Mouse (Mus musculus) hindbrain, embryonic 11.5 days (tissue): Measurements from ENCODE around the gene Gm12394. TPM values are rescaled to one million over a fixed set of nuclear protein-coding genes. Genes with fewer than 3 reads are reported as not detected.
A peak's percentile ranks its signal among the peaks of the same experiment; 100 is the strongest.

Source experiments
- ATAC-seq: fragments of 200-750 bp; cut with Nextera tagmentation; 2 replicates; pipeline ENCODE4 v1.8.0; 2017; ENCODE audit warnings: mild to moderate bottlenecking, moderate TSS enrichment, moderate library complexity; ENCODE audit not compliant: low FRiP score
- DNase-seq: peaks from one replicate; pipeline ENCODE4 v3.0.0-alpha.2; 2015; ENCODE audit warnings: low spot score
- H3K27ac ChIP-seq: fragments of 300-500 bp; sonication (generic); 2 replicates; pipeline ENCODE4 v1.5.1; 2014; ENCODE audit warnings: mild to moderate bottlenecking, low read depth, low read length
- H3K27me3 ChIP-seq: fragments of 300-500 bp; sonication (generic); 2 replicates; pipeline ENCODE4 v1.6.1; 2014; ENCODE audit warnings: mild to moderate bottlenecking, low read length, moderate library complexity, mixed read lengths; ENCODE audit not compliant: control insufficient read depth, insufficient read depth
- H3K36me3 ChIP-seq: fragments of 300-500 bp; sonication (generic); 2 replicates; pipeline ENCODE4 v1.6.1; 2014; ENCODE audit warnings: mild to moderate bottlenecking, low read length, moderate library complexity, mixed read lengths; ENCODE audit not compliant: control insufficient read depth, insufficient read depth
- H3K4me1 ChIP-seq: fragments of 300-500 bp; sonication (generic); replicated peaks from 2 replicates; pipeline ENCODE4 v1.6.1; 2014; ENCODE audit warnings: low read length, mixed read lengths; ENCODE audit not compliant: control insufficient read depth, insufficient read depth
- H3K4me2 ChIP-seq: fragments of 300-500 bp; sonication (generic); replicated peaks from 2 replicates; pipeline ENCODE4 v1.6.1; 2014; ENCODE audit warnings: mild to moderate bottlenecking, low read depth, low read length
- H3K4me3 ChIP-seq: fragments of 300-500 bp; sonication (generic); 2 replicates; pipeline ENCODE4 v1.5.1; 2014; ENCODE audit warnings: low read depth, low read length
- H3K9ac ChIP-seq: fragments of 300-500 bp; sonication (generic); 2 replicates; pipeline ENCODE4 v1.6.1; 2014; ENCODE audit warnings: low read depth, low read length
- H3K9me3 ChIP-seq: fragments of 300-500 bp; sonication (generic); 2 replicates; pipeline ENCODE4 v1.6.1; 2016; ENCODE audit warnings: low read length; ENCODE audit not compliant: control insufficient read depth
- WGBS: fragments of 180-500 bp; shearing (Covaris S2); extraction: QIAGEN DNeasy Blood & Tissue Kit; methylation state at CpG from one replicate; pipeline ENCODE4 v1.1.7; 2014; 5-methylcytosine and 5-hydroxymethylcytosine counted together
- polyA plus RNA-seq: library from polyadenylated mRNA; unstranded; fragments of >200 nt; fragmentation: Nextera tagmentation; extraction: Ambion mirVana; gene quantifications from 2 replicates; pipeline ENCODE4 v1.2.1, GENCODE M21; 2014

Gene Gm12394
- polyA plus RNA-seq, 1 experiment from 2014 or later = 0.71 TPM

DNA sequence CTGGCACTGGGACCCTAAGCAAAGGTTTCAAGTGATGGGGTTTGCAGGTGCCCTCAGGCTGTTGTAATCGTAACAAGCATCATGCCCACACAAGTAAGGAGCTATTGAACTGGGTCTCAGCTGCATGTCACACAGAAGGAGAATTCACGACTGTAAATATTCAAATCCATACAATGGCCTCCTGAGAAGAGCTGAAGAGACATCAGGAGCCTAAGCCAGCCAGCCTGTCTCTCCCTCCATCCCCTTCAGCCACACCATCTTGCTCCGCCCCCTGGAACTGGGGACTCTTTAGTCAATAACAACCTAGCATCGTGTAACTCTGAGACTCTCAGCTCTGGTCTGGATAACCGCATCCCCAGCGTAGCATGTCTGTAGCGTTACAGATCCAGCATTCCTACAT lies 34.6 kb upstream of the Gm12394 start:
- Histone ChIP-seq H3K4me2 (no peak overlapping the region), H3K36me3 (no peaks in the 10 kb centered on the region), H3K4me3 (no peak overlapping the region), H3K9me3 (no peaks in the 10 kb centered on the region), H3K27ac (no peak overlapping the region), H3K27me3 (no peaks in the 10 kb centered on the region), H3K9ac (no peak overlapping the region), H3K4me1 (no peaks in the 10 kb centered on the region)
- WGBS = 69% methylated on average over 7 of the region's 7 CpGs
- ATAC-seq (no peak), DNase-seq (no peak)

GRCm38 (mm10) chr4:42888806-42889205 lies 32.2 kb upstream of the Gm12394 start:
- Histone ChIP-seq H3K27me3 (no peaks in the 10 kb centered on the region), H3K36me3 (no peaks in the 10 kb centered on the region), H3K9ac (no peak overlapping the region), H3K27ac (no peak overlapping the region), H3K4me2 (no peak overlapping the region), H3K9me3 (no peaks in the 10 kb centered on the region), H3K4me3 (no peak overlapping the region), H3K4me1 (no peaks in the 10 kb centered on the region)
- ATAC-seq = no peak
- DNase-seq = no peak
- 94% methylated on average over 6 of the region's 6 CpGs for WGBS

DNA sequence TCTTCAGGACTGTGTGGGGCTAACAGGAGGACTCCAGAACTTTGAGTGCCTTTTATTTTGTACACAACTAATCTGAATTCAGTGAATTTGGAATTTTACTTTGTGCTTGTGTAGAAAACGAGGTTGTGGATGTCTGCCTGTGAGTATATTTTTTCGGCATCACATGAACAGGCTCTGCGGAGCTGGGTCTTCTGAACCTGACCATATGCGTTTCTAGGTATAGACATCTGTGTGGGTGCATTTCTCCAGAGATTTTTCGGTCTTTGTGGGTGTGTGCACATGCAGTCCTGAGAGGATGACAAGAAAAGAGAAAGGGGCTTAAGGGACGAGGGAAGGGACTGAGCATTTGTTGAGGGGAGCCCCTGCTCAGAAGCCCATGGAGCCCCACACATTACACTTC lies 30.4 kb upstream of the Gm12394 start:
- no peak overlapping the region for H3K9ac ChIP-seq
- H3K4me1 ChIP-seq = no peaks in the 10 kb centered on the region
- no peak overlapping the region for H3K27ac ChIP-seq
- no peak for DNase-seq
- H3K4me3 ChIP-seq = no peak overlapping the region
- ATAC-seq = no peak
- no peaks in the 10 kb centered on the region for H3K27me3 ChIP-seq
- no peaks in the 10 kb centered on the region for H3K36me3 ChIP-seq
- 89% methylated on average over 6 of the region's 6 CpGs for WGBS
- H3K4me2 ChIP-seq = no peak overlapping the region
- no peaks in the 10 kb centered on the region for H3K9me3 ChIP-seq

GRCm38 (mm10) chr4:42880677-42880948 lies 24.0 kb upstream of the Gm12394 start:
- Histone ChIP-seq H3K4me1 (no peaks in the 10 kb centered on the region), H3K9ac (no peak overlapping the region), H3K27me3 (no peaks in the 10 kb centered on the region), H3K4me3 (no peak overlapping the region), H3K4me2 (no peak overlapping the region), H3K27ac (no peak overlapping the region), H3K9me3 (no peaks in the 10 kb centered on the region), H3K36me3 (no peaks in the 10 kb centered on the region)
- DNase-seq (no peak), ATAC-seq (no peak)
- WGBS = 43% methylated on average over 1 of the region's 1 CpGs

DNA sequence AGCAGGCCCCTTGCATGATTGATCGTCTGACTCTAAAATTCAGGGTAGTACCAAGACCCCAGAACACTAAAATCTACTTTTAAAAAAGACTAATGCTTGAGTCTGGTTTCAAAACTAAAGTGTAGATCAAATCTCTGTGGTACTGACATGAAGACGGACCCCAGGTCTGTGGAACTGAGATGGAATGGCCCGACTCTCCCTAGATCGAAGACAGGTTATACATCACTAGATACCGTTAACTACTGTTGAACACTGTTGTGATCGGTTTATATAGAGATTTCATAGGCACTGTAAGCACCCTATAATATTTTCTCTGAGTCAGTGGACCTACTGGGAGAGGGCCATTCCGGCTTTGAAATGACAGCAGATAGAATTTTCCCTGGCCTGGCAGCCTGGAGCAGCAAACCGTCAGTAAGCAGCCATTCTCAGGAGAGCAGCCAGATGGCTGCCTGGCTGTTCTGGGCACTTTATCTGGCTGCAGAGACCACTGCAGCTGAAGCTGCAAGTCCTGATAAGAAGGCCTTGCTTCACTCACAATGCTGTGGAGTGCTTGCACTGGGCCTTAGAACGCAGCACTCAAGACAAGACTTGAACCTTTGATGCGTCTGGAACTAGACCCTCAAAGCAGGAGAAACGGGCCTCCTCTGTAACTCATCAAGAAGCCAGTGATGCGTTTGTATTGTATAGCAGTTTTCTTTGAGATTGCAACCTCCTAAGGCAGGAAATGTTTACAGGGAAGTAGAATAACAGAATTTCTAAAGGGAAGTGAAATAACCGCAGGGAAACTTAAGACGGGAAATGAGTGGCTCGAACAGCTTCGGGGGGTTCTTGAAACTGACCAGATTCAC lies 23.5 kb upstream of the Gm12394 start:
- Histone ChIP-seq H3K27ac (no peak overlapping the region), H3K36me3 (no peaks in the 10 kb centered on the region), H3K27me3 (no peaks in the 10 kb centered on the region), H3K4me2 (no peak overlapping the region), H3K9me3 (no peaks in the 10 kb centered on the region), H3K4me3 (no peak overlapping the region), H3K9ac (no peak overlapping the region), H3K4me1 (no peaks in the 10 kb centered on the region)
- DNase-seq (no peak), ATAC-seq (no peak)
- 83% methylated on average over 16 of the region's 16 CpGs for WGBS

DNA sequence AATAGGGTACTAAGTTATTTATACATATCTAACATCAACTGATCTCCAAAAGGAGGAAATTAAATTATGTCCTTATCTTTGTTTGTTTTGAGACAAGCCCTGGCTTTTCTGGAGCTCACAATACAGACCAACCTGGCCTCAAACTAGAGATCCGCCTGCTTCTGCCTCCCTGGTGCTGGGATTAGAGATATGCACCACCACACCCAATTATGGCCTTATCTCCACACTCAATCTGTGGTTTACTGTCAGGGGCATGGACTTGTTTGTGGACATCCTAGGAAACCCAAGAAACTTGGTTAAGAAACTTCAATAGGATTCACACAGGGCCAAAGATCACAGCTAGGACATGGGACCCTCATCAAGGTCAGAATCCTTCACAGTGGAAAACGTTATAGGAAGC lies 21.1 kb upstream of the Gm12394 start:
- no peak overlapping the region for H3K4me3 ChIP-seq
- ATAC-seq (no peak), DNase-seq (no peak)
- no peak overlapping the region for H3K4me2 ChIP-seq
- H3K4me1 ChIP-seq = no peaks in the 10 kb centered on the region
- no peaks in the 10 kb centered on the region for H3K27me3 ChIP-seq
- no peak overlapping the region for H3K9ac ChIP-seq
- no peak overlapping the region for H3K27ac ChIP-seq
- WGBS = 82% methylated on average over 2 of the region's 2 CpGs
- no peaks in the 10 kb centered on the region for H3K9me3 ChIP-seq
- no peaks in the 10 kb centered on the region for H3K36me3 ChIP-seq

DNA sequence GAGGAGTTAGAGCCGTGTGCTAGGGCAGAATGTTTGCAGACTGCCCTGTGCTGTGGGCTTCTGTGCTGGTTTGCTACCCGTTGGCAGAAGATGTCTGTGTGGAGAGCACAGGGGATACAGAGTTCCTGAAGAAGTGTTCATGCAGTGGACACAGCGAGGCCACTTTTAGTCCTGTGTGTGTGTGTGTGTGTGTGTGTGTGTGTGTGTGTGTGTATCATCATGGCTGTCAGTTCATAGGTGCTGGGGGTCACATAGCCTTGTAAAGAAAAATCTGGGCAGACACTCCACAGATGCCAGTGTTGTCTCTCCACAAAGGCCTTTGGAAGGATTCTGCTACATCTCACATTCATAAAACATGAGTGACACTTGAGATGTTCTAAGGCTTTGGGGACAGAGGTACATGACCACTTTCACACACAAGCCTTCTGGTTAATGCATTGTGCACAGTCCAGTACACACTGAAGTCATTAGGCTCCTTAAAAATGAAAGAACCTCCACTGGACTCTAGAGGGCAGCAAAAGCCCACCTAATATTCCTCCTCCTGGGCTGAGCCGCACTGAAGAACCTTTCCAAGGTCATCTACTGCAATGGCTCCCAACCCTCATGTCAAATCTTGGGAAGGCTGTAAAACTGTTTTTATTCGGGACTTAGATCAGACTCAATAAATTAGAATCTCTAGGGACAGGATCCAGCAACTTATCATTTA lies 20.2 kb upstream of the Gm12394 start:
- peak; percentile 78 for ATAC-seq
- Histone ChIP-seq H3K4me3 (no peak overlapping the region), H3K9me3 (no peaks in the 10 kb centered on the region), H3K27ac (no peak overlapping the region), H3K9ac (no peak overlapping the region), H3K27me3 (no peaks in the 10 kb centered on the region), H3K4me2 (no peak overlapping the region), H3K4me1 (no peaks in the 10 kb centered on the region), H3K36me3 (no peaks in the 10 kb centered on the region)
- DNase-seq = peak; percentile 84
- WGBS = 41% methylated on average over 5 of the region's 5 CpGs

GRCm38 (mm10) chr4:42874134-42874533 lies 17.6 kb upstream of the Gm12394 start, which contains the start of gene Fam205c:
Fam205c (minus strand) TSS chr4:42874234.
- 90% methylated on average over 7 of the region's 7 CpGs for WGBS
- H3K4me2 ChIP-seq = no peak within 1 kb of the TSS
- DNase-seq (no peak), ATAC-seq (no peak)
- H3K9me3 ChIP-seq = no peaks in the 10 kb centered on the region
- no peaks in the 10 kb centered on the region for H3K27me3 ChIP-seq
- H3K9ac ChIP-seq = no peak within 1 kb of the TSS
- H3K4me1 ChIP-seq = no peaks in the 10 kb centered on the region
- H3K27ac ChIP-seq = no peak within 1 kb of the TSS
- no peaks in the 10 kb centered on the region for H3K36me3 ChIP-seq
- no peak within 1 kb of the TSS for H3K4me3 ChIP-seq
